Mouse (Mus musculus) megakaryocyte, embryonic 14.5 days (primary cell): ENCODE measurements around the gene Ergic2.

Source experiments
- FLI1 ChIP-seq: IDR thresholded peaks from 2 replicates; pipeline ENCODE4 v1.6.1; 2012; ENCODE audit warnings: low read length, inconsistent platforms, mixed read lengths
- GATA1 ChIP-seq: IDR thresholded peaks from 3 replicates; pipeline ENCODE4 v1.6.1; 2012; ENCODE audit warnings: mixed read lengths, low read length, inconsistent platforms, borderline replicate concordance

DNA sequence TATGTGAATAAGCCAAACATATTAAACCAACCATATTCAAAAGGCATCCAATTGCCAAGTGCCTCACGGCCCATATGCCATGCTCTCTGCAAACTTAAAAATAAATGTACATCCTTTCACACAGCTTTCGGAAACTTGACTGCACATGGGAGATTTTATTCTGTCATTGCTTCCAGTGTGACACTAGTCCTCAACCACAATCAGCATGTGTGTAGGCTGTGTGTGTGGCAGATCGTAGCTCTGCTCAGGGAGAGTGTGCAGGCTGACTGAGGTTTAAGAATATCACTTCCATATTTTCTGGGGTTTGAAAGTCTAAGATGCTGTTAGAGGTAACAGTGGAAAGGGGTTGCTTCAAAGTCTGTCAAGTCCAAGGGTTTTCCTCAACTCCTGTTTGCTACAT lies 43.9 kb upstream of the Ergic2 start:
- TF ChIP-seq GATA1 (no peak), FLI1 (no peak)
